Mouse (Mus musculus) neutrophil, adult 83 days (primary cell): ENCODE data around the gene Clec12b. TPM values are rescaled to one million over a fixed set of nuclear protein-coding genes. Genes with fewer than 3 reads are reported as not detected.

Experiments
- total RNA-seq, 2 experiments: library from RNA; stranded (reverse); gene quantifications; one replicate each; pipeline ENCODE4 v1.2.4; 2023

Gene Clec12b
- not detected for total RNA-seq

DNA sequence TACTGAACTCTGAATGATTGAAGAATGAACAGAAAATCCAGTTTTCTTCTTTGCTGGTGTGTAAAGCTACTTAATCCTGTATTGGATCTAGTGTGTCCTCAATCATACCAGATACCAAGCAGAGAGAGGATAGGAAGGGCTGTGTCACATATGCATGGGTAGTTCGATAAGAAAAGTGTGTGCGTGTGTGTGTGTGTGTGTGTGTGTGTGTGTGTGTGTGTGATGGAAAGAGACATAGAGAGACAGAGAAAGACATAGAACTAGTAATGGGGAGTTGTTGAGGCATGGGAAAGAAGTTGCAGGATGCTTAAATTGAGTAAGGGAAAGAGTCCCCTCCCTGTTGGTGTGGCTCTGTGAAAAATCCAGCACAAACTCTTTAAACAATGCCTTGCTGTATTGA is at the start of gene Clec12b:
Gene Clec12b, minus strand, starts transcription at position 101 of the 400 bp plus-strand sequence.

DNA sequence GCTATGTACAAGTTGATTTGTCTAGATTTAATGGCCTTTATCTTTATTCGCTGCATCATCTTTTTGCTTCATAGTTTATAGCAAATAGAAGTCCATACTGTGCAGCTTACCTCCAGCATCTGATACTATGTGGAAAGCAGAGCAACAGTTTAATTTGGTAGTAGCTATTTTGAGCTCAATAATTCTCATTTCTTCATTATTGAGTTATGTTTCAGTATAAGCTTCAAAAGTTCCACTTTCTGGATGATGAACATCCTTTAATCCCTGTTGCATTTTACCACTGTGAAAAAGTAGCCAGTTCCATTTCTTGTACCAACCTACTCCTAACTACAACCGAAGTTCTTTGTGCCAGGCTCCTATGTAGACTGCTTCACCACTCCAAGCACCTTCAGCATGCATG is 22.9 kb upstream of the Clec12b start, which contains the start of gene Clec9a:
Gene Clec9a, plus strand, starts transcription at position 301 of the 400 bp plus-strand sequence.

DNA sequence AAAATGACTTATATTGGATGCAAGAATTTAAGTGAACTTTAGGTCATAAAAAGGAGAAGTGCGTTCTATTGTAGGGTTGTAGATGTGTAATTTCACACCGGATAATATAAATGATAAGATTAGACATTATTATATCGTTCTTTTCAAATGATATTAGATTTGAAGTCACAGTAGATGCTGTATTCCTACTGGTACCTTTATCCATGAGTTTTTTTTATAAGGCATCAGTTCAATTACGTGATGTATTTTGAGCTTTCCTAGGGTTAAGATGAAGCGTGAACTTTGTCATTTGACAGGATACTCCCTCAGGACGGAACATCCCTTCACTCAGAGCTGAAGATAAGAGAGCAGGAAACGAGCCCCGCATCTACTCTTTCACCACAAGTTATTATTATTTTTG is 11.3 kb upstream of the Clec12b start, which contains the start of gene Clec1b:
Gene Clec1b, plus strand, starts transcription at position 301 of the 400 bp plus-strand sequence.

DNA sequence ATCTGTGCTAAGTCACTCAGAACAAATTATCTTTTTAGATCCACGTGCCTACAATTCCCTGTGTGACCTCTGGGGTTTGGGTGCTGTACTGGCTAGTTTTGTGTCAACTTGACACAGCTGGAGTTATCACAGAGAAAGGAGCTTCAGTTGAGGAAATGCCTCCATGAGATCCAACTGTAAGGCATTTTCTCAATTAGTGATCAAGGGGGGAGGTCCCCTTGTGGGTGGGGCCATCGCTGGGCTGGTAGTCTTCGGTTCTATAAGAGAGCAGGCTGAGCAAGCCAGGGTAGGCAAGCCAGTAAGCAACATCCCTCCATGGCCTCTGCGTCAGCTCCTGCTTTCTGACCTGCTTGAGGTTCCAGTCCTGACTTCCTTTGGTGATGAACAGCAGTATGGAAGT is 43.3 kb downstream of the Clec12b start, which contains the start of gene Clec12a:
Gene Clec12a, plus strand, starts transcription at position 301 of the 400 bp plus-strand sequence.

DNA sequence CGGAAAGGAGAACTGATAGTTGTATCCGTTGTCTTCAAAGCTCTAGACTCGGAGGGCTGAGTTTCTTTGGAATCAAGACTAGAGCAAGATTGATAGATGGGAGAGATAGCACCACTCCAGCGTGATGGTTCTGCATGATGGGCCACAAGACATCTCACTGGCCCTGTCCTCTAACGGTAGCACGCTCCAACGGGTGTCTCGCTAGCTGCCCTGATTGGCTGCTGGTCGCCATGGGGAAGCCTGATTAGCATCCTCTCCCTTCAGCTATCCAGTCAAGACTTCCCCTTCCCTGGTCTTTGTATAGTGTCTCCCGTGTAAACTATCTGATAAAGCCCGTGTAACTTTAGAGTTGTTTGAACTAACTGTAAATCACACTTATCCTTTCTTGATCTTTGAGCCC is 54.1 kb downstream of the Clec12b start, which contains the start of gene 4922502D21Rik:
Gene 4922502D21Rik, minus strand, starts transcription at position 187 of the 400 bp plus-strand sequence.

Other genes starting within 250 kb of the Clec12b start
- 10 to 100 TPM; 51.9 to 56.2 TPM for gene Clec2d, start 205.3 kb downstream of the Clec12b start, total RNA-seq
- 10 to 100 TPM; 44.3 to 67.3 TPM for gene Cd69, start 110.4 kb downstream of the Clec12b start, total RNA-seq
- not detected for gene 4922502D21Rik, start 54.1 kb downstream of the Clec12b start, total RNA-seq
- gene Clec12a, start 43.2 kb downstream of the Clec12b start, total RNA-seq = 100 to 1,000 TPM; 195 to 199 TPM
- gene Clec1b, start 11.4 kb upstream of the Clec12b start, total RNA-seq = 1 to 10 TPM; 6.6 to 7.2 TPM
- 1 to 10 TPM; 2.6 to 3.0 TPM for gene Clec9a, start 23.0 kb upstream of the Clec12b start, total RNA-seq
- gene Clec1a, start 66.1 kb upstream of the Clec12b start, total RNA-seq = under 1 TPM; 0.26 to 0.46 TPM
- 10 to 100 TPM; 39.0 to 42.5 TPM for gene Olr1, start 121.3 kb upstream of the Clec12b start, total RNA-seq
- gene Tmem52b, start 126.7 kb upstream of the Clec12b start, total RNA-seq = 1 to 10 TPM in 1 of 2 experiments, under 1 TPM in 1; 0.77 to 1.5 TPM
- gene Gabarapl1, start 147.3 kb upstream of the Clec12b start, total RNA-seq = 10 to 100 TPM; 18.5 to 22.4 TPM
- not detected for gene Klre1, start 192.0 kb upstream of the Clec12b start, total RNA-seq
- gene Klrd1, start 205.9 kb upstream of the Clec12b start, total RNA-seq = not detected
- gene Klrk1, start 238.0 kb upstream of the Clec12b start, total RNA-seq = 1 to 10 TPM; 1.4 to 1.8 TPM